7 mouse cellular contexts compared by ENCODE assay signal in the genomic region with DNA sequence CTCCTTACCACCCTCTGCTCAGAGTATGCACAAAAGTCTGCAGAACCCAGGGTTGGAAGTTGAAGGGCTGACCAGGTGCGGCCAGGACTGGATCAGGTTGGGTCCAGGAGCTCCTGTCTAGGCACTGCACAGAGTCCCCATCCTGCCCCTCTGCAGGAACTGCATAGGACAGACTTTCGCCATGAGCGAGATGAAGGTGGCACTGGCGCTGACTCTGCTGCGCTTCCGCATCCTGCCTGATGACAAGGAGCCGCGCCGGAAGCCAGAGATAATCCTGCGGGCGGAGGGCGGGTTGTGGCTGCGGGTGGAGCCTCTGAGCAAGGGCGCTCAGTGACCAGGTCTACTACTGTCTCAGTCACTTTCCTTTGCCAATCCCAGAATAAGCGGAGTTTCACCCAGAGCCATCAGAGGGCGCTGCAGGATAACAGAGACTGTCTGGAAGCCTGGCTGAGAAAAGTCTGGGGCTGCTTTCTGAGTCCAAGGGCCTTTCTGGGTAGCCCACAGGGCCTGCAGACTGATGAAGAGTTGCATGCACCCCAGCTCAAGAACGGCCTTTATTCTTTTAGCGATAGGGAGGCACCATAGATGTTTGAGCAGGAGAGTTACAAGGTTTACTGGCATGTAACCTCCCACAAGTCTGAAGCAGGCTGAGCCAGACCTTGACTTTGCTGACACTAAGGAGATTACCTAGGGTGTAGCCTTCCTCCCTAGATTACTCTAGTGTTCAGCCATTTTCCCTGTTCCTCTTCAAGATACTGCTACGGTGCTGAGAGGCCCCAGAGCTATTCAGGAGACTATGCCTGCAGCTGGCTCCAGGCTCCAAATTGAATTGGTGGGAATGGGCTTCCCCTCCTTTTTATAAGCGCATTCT. TPM values are rescaled to one million over a fixed set of nuclear protein-coding genes. Genes with fewer than 3 reads are reported as not detected.
A peak's percentile ranks its signal among the peaks of the same experiment; 100 is the strongest.
DNase-seq lines count a peak whose midpoint lies in the region; ATAC-seq lines count a peak whose summit lies in the region.

No protein-coding gene starts in this region.

- H3K9ac ChIP-seq in intestine, embryonic 15.5 days, result no peak overlapping the region; the same call in 1 of the 2 replicates

- no peaks in the 10 kb centered on the region for H3K36me3 ChIP-seq in intestine, embryonic 15.5 days

- WGBS in intestine, embryonic 15.5 days, result 15% methylated on average over 20 of the region's 20 CpGs

- H3K27ac ChIP-seq in intestine, embryonic 15.5 days, result no peak overlapping the region

- no peaks in the 10 kb centered on the region for H3K27me3 ChIP-seq in intestine, embryonic 15.5 days (replicated peaks)

- peak; percentile 82 for DNase-seq in adrenal gland, adult 8-10 months
- peak; percentile 87 for DNase-seq in embryo, embryonic 10 days (ENCODE audit: low spot score)
- peak; percentile 51 for DNase-seq in gastrocnemius, postnatal 25 days
- DNase-seq in left cerebral cortex, postnatal 10 days (ENCODE audit: extremely low spot score in 1 of 2, low spot score in 2 of 2), result peak; percentile 78 to 86
- DNase-seq in right cerebral cortex, postnatal 25 days, result peak; percentile 76

- H3K4me2 ChIP-seq in intestine, embryonic 15.5 days (replicated peaks), result peak overlapping the region; percentile 63

- intact Hi-C loops in left cerebral cortex, postnatal 10 days (cut with DNase I), result loop anchor here (5.0 kb wide), 1 partner anchor 131 kb away; no protein-coding TSS in a partner anchor

- no peaks in the 10 kb centered on the region for H3K9me3 ChIP-seq in intestine, embryonic 15.5 days

- H3K4me1 ChIP-seq in intestine, embryonic 15.5 days (replicated peaks), result no peaks in the 10 kb centered on the region

- ATAC-seq in intestine, embryonic 15.5 days, result peak; percentile 93
- peak; percentile 100 for ATAC-seq in megakaryocyte progenitor cell, adult 5-6 weeks (replicated peaks; ENCODE audit: poor library complexity)

- H3K4me3 ChIP-seq in intestine, embryonic 15.5 days (replicated peaks), result peak overlapping the region; percentile 29

RNA-seq across cellular contexts. Expression of a gene that starts 14.8 kb away (rescaled TPM):
- total RNA-seq in adrenal gland, adult 8-10 months (2022), result 10 to 100 TPM; 12.0 to 28.8 (median 19.9) TPM
- 1 to 10 TPM in 1 of 2 experiments, under 1 TPM in 1; 0.72 to 2.2 TPM for total RNA-seq in gastrocnemius, postnatal 25 days (2021)
- 30.1 and 33.9 TPM in 2 replicates for polyA plus RNA-seq in intestine, embryonic 15.5 days (2015; fragmentation: Nextera tagmentation; extraction: Ambion mirVana)
- total RNA-seq in left cerebral cortex, postnatal 10 days (2021), result 1 to 10 TPM; 4.9 to 6.0 TPM
- 11.1 and 11.6 TPM in 2 replicates for total RNA-seq in megakaryocyte progenitor cell, adult 5-6 weeks (2015)
- 11.2 and 13.7 TPM in 2 replicates for total RNA-seq in megakaryocyte progenitor cell, adult 5-6 weeks (2017)

RNA-seq across cellular contexts. Expression of a gene that starts 45.3 kb away (rescaled TPM):
- total RNA-seq in adrenal gland, adult 8-10 months (2022), result 10 to 100 TPM; 11.1 to 32.1 (median 21.6) TPM
- total RNA-seq in gastrocnemius, postnatal 25 days (2021), result 1 to 10 TPM; 1.5 to 2.0 TPM
- 4.8 and 5.5 TPM in 2 replicates for polyA plus RNA-seq in intestine, embryonic 15.5 days (2015; fragmentation: Nextera tagmentation; extraction: Ambion mirVana)
- total RNA-seq in left cerebral cortex, postnatal 10 days (2021), result 1 to 10 TPM; 3.2 to 3.8 TPM
- total RNA-seq in megakaryocyte progenitor cell, adult 5-6 weeks (2015), result 0.32 and 1.2 TPM in 2 replicates
- 0.29 and 1.5 TPM in 2 replicates for total RNA-seq in megakaryocyte progenitor cell, adult 5-6 weeks (2017)
